Mouse (Mus musculus): ENCODE measurements around the gene Ppp1r1c. TPM values are rescaled to one million over a fixed set of nuclear protein-coding genes. Genes with fewer than 3 reads are reported as not detected.

Ppp1r1c gene
- polyA plus RNA-seq, 1 experiment from 2014 or later = 0.29 TPM

GRCm38 (mm10) chr2:79683258-79683657 lies 24.3 kb upstream of the Ppp1r1c start:
- Histone ChIP-seq H3K27ac (ENCODE audit: low read depth, low read length) (no peak overlapping the region), H3K9me3 (ENCODE audit: control insufficient read depth, low read length) (no peaks in the 10 kb centered on the region), H3K4me1 (replicated peaks; ENCODE audit: control insufficient read depth, insufficient read depth, low read length) (no peaks in the 10 kb centered on the region), H3K4me2 (no peak overlapping the region), H3K36me3 (ENCODE audit: control insufficient read depth, insufficient read depth, low read length) (no peaks in the 10 kb centered on the region), H3K9ac (ENCODE audit: low read depth, low read length) (no peak overlapping the region), H3K4me3 (ENCODE audit: low read depth, low read length) (no peak overlapping the region), H3K27me3 (replicated peaks; ENCODE audit: control insufficient read depth, insufficient read depth, low read length) (no peaks in the 10 kb centered on the region)
- ATAC-seq (replicated peaks; ENCODE audit: low FRiP score) = no peak
- no peak for DNase-seq (ENCODE audit: low spot score)
- WGBS = 89% methylated on average over 4 of the region's 4 CpGs

- Histone ChIP-seq H3K27me3 (replicated peaks; ENCODE audit: control insufficient read depth, insufficient read depth, low read length) (no peaks in the 10 kb centered on the region), H3K9ac (ENCODE audit: low read depth, low read length) (no peak overlapping the region), H3K27ac (ENCODE audit: low read depth, low read length) (no peak overlapping the region), H3K9me3 (ENCODE audit: control insufficient read depth, low read length) (no peaks in the 10 kb centered on the region), H3K4me2 (no peak overlapping the region), H3K36me3 (ENCODE audit: control insufficient read depth, insufficient read depth, low read length) (no peaks in the 10 kb centered on the region), H3K4me3 (ENCODE audit: low read depth, low read length) (no peak overlapping the region), H3K4me1 (replicated peaks; ENCODE audit: control insufficient read depth, insufficient read depth, low read length) (no peaks in the 10 kb centered on the region)
- DNase-seq (ENCODE audit: low spot score) (no peak), ATAC-seq (replicated peaks; ENCODE audit: low FRiP score) (no peak)
- WGBS = 47% methylated on average over 3 of the region's 3 CpGs
Observed at GRCm38 (mm10) chr2:79690838-79691237, 16.7 kb upstream of the Ppp1r1c start.

GRCm38 (mm10) chr2:79695190-79695589 lies 12.4 kb upstream of the Ppp1r1c start:
- no peak for DNase-seq (ENCODE audit: low spot score)
- no peak for ATAC-seq (replicated peaks; ENCODE audit: low FRiP score)

GRCm38 (mm10) chr2:79695939-79696338 lies 11.6 kb upstream of the Ppp1r1c start:
- DNase-seq (ENCODE audit: low spot score) = no peak
- H3K4me2 ChIP-seq = no peak overlapping the region
- no peaks in the 10 kb centered on the region for H3K4me1 ChIP-seq (replicated peaks; ENCODE audit: control insufficient read depth, insufficient read depth, low read length)
- no peak for ATAC-seq (replicated peaks; ENCODE audit: low FRiP score)
- 63% methylated on average over 12 of the region's 12 CpGs for WGBS
- no peaks in the 10 kb centered on the region for H3K36me3 ChIP-seq (ENCODE audit: control insufficient read depth, insufficient read depth, low read length)
- no peak overlapping the region for H3K4me3 ChIP-seq (ENCODE audit: low read depth, low read length)
- H3K27me3 ChIP-seq (replicated peaks; ENCODE audit: control insufficient read depth, insufficient read depth, low read length) = no peaks in the 10 kb centered on the region
- H3K9ac ChIP-seq (ENCODE audit: low read depth, low read length) = no peak overlapping the region
- H3K27ac ChIP-seq (ENCODE audit: low read depth, low read length) = no peak overlapping the region
- H3K9me3 ChIP-seq (ENCODE audit: control insufficient read depth, low read length) = no peaks in the 10 kb centered on the region

More at GRCm38 (mm10) chr2:79695190-79695589, 12.4 kb upstream of the Ppp1r1c start:
- WGBS = 83% methylated on average over 4 of the region's 4 CpGs
- H3K4me3 ChIP-seq (ENCODE audit: low read depth, low read length) = no peak overlapping the region
- no peak overlapping the region for H3K9ac ChIP-seq (ENCODE audit: low read depth, low read length)
- no peaks in the 10 kb centered on the region for H3K27me3 ChIP-seq (replicated peaks; ENCODE audit: control insufficient read depth, insufficient read depth, low read length)
- no peak overlapping the region for H3K27ac ChIP-seq (ENCODE audit: low read depth, low read length)
- no peak overlapping the region for H3K4me2 ChIP-seq
- no peaks in the 10 kb centered on the region for H3K36me3 ChIP-seq (ENCODE audit: control insufficient read depth, insufficient read depth, low read length)
- no peaks in the 10 kb centered on the region for H3K4me1 ChIP-seq (replicated peaks; ENCODE audit: control insufficient read depth, insufficient read depth, low read length)
- H3K9me3 ChIP-seq (ENCODE audit: control insufficient read depth, low read length) = no peaks in the 10 kb centered on the region

GRCm38 (mm10) chr2:79696478-79697230 lies 10.9 kb upstream of the Ppp1r1c start:
- no peak overlapping the region for H3K4me2 ChIP-seq
- H3K9ac ChIP-seq (ENCODE audit: low read depth, low read length) = no peak overlapping the region
- no peak overlapping the region for H3K27ac ChIP-seq (ENCODE audit: low read depth, low read length)
- 66% methylated on average over 10 of the region's 10 CpGs for WGBS
- no peaks in the 10 kb centered on the region for H3K9me3 ChIP-seq (ENCODE audit: control insufficient read depth, low read length)
- no peaks in the 10 kb centered on the region for H3K4me1 ChIP-seq (replicated peaks; ENCODE audit: control insufficient read depth, insufficient read depth, low read length)
- ATAC-seq (replicated peaks; ENCODE audit: low FRiP score) = no peak
- H3K36me3 ChIP-seq (ENCODE audit: control insufficient read depth, insufficient read depth, low read length) = no peaks in the 10 kb centered on the region
- no peaks in the 10 kb centered on the region for H3K27me3 ChIP-seq (replicated peaks; ENCODE audit: control insufficient read depth, insufficient read depth, low read length)
- no peak for DNase-seq (ENCODE audit: low spot score)
- no peak overlapping the region for H3K4me3 ChIP-seq (ENCODE audit: low read depth, low read length)

GRCm38 (mm10) chr2:79698166-79698565 lies 9.4 kb upstream of the Ppp1r1c start:
- Histone ChIP-seq H3K4me2 (no peak overlapping the region), H3K9me3 (ENCODE audit: control insufficient read depth, low read length) (no peaks in the 10 kb centered on the region), H3K27ac (ENCODE audit: low read depth, low read length) (no peak overlapping the region), H3K4me3 (ENCODE audit: low read depth, low read length) (no peak overlapping the region), H3K9ac (ENCODE audit: low read depth, low read length) (no peak overlapping the region), H3K27me3 (replicated peaks; ENCODE audit: control insufficient read depth, insufficient read depth, low read length) (no peaks in the 10 kb centered on the region), H3K4me1 (replicated peaks; ENCODE audit: control insufficient read depth, insufficient read depth, low read length) (no peaks in the 10 kb centered on the region), H3K36me3 (ENCODE audit: control insufficient read depth, insufficient read depth, low read length) (no peaks in the 10 kb centered on the region)
- DNase-seq (ENCODE audit: low spot score) = no peak
- 50% methylated on average over 2 of the region's 2 CpGs for WGBS
- no peak for ATAC-seq (replicated peaks; ENCODE audit: low FRiP score)

- H3K4me3 ChIP-seq (ENCODE audit: low read depth, low read length) = no peak overlapping the region
- WGBS = 75% methylated on average over 2 of the region's 2 CpGs
- H3K36me3 ChIP-seq (ENCODE audit: control insufficient read depth, insufficient read depth, low read length) = no peaks in the 10 kb centered on the region
- no peaks in the 10 kb centered on the region for H3K9me3 ChIP-seq (ENCODE audit: control insufficient read depth, low read length)
- DNase-seq (ENCODE audit: low spot score) (no peak), ATAC-seq (replicated peaks; ENCODE audit: low FRiP score) (no peak)
- no peak overlapping the region for H3K4me2 ChIP-seq
- no peak overlapping the region for H3K27ac ChIP-seq (ENCODE audit: low read depth, low read length)
- no peaks in the 10 kb centered on the region for H3K27me3 ChIP-seq (replicated peaks; ENCODE audit: control insufficient read depth, insufficient read depth, low read length)
- no peaks in the 10 kb centered on the region for H3K4me1 ChIP-seq (replicated peaks; ENCODE audit: control insufficient read depth, insufficient read depth, low read length)
- no peak overlapping the region for H3K9ac ChIP-seq (ENCODE audit: low read depth, low read length)
Observed at GRCm38 (mm10) chr2:79704773-79705172, 2.8 kb upstream of the Ppp1r1c start.

GRCm38 (mm10) chr2:79713662-79714091 lies 6.1 kb downstream of the Ppp1r1c start:
- Histone ChIP-seq H3K4me1 (replicated peaks; ENCODE audit: control insufficient read depth, insufficient read depth, low read length) (no peaks in the 10 kb centered on the region), H3K4me2 (no peak overlapping the region), H3K27ac (ENCODE audit: low read depth, low read length) (no peak overlapping the region), H3K9me3 (ENCODE audit: control insufficient read depth, low read length) (no peaks in the 10 kb centered on the region), H3K27me3 (replicated peaks; ENCODE audit: control insufficient read depth, insufficient read depth, low read length) (no peaks in the 10 kb centered on the region), H3K9ac (ENCODE audit: low read depth, low read length) (no peak overlapping the region), H3K36me3 (ENCODE audit: control insufficient read depth, insufficient read depth, low read length) (no peaks in the 10 kb centered on the region), H3K4me3 (ENCODE audit: low read depth, low read length) (no peak overlapping the region)
- no peak for DNase-seq (ENCODE audit: low spot score)
- ATAC-seq (replicated peaks; ENCODE audit: low FRiP score) = no peak
- 24% methylated on average over 3 of the region's 3 CpGs for WGBS

GRCm38 (mm10) chr2:79714745-79715144 lies 7.2 kb downstream of the Ppp1r1c start:
- Histone ChIP-seq H3K9me3 (ENCODE audit: control insufficient read depth, low read length) (no peaks in the 10 kb centered on the region), H3K4me2 (no peak overlapping the region), H3K9ac (ENCODE audit: low read depth, low read length) (no peak overlapping the region), H3K4me1 (replicated peaks; ENCODE audit: control insufficient read depth, insufficient read depth, low read length) (no peaks in the 10 kb centered on the region), H3K27me3 (replicated peaks; ENCODE audit: control insufficient read depth, insufficient read depth, low read length) (no peaks in the 10 kb centered on the region), H3K4me3 (ENCODE audit: low read depth, low read length) (no peak overlapping the region), H3K36me3 (ENCODE audit: control insufficient read depth, insufficient read depth, low read length) (no peaks in the 10 kb centered on the region), H3K27ac (ENCODE audit: low read depth, low read length) (no peak overlapping the region)
- DNase-seq (ENCODE audit: low spot score) (no peak), ATAC-seq (replicated peaks; ENCODE audit: low FRiP score) (no peak)
- 85% methylated on average over 6 of the region's 6 CpGs for WGBS
